Mouse (Mus musculus): ENCODE data around the gene Pcgf1.

GRCm38 (mm10) chr6:83103130-83103650 lies 25.5 kb downstream of the Pcgf1 start:
- no peak for TF ChIP-seq GATA1 (IDR thresholded peaks at IDR 0.05; ENCODE audit: borderline replicate concordance, low read length)
- TF ChIP-seq FLI1 (IDR thresholded peaks at IDR 0.05; ENCODE audit: low read length): no peak
